Mouse (Mus musculus) stomach, postnatal 0 days (tissue): ENCODE measurements around the gene Lrch1.

ENCODE experiments used
- CTCF ChIP-seq: IDR thresholded peaks from 2 replicates; pipeline ENCODE4 v1.5.1; 2016; ENCODE audit warnings: antibody characterized with exemption, low read depth, mild to moderate bottlenecking, moderate library complexity
- EP300 ChIP-seq: optimal IDR thresholded peaks from 2 replicates; pipeline ENCODE3; 2016; ENCODE audit warnings: antibody characterized with exemption

- TF ChIP-seq CTCF, result no peak
- no peak for TF ChIP-seq EP300
Measured at GRCm38 (mm10) chr14:74893085-74893648, 54.5 kb downstream of the Lrch1 start.
